Mouse (Mus musculus) neural tube, embryonic 11.5 days (tissue): ENCODE data around the gene Gm21905. TPM values are rescaled to one million over a fixed set of nuclear protein-coding genes. Genes with fewer than 3 reads are reported as not detected.
A peak's percentile ranks its signal among the peaks of the same experiment; 100 is the strongest.

Experiments
- ATAC-seq: fragments of 200-750 bp; cut with Nextera tagmentation; 2 replicates; pipeline ENCODE4 v1.8.0; 2017; ENCODE audit warnings: moderate number of reproducible peaks, mild to moderate bottlenecking, moderate TSS enrichment, moderate library complexity; ENCODE audit not compliant: insufficient read depth, low FRiP score, low TSS enrichment
- DNase-seq: peaks from one replicate; pipeline ENCODE4 v3.0.0-alpha.2; 2015; ENCODE audit warnings: low spot score
- H3K27ac ChIP-seq: fragments of 300-500 bp; sonication (generic); 2 replicates; pipeline ENCODE4 v1.5.1; 2014; ENCODE audit warnings: low read depth, mild to moderate bottlenecking, low read length
- H3K27me3 ChIP-seq: fragments of 300-500 bp; sonication (generic); 2 replicates; pipeline ENCODE4 v1.6.1; 2014; ENCODE audit warnings: mild to moderate bottlenecking, low read length, mixed read lengths; ENCODE audit not compliant: control insufficient read depth, insufficient read depth
- H3K36me3 ChIP-seq: fragments of 300-500 bp; sonication (generic); 2 replicates; pipeline ENCODE4 v1.6.1; 2014; ENCODE audit warnings: mild to moderate bottlenecking, low read length, moderate library complexity, mixed read lengths; ENCODE audit not compliant: control insufficient read depth, insufficient read depth
- H3K4me1 ChIP-seq: fragments of 300-500 bp; sonication (generic); 2 replicates; pipeline ENCODE4 v1.6.1; 2014; ENCODE audit warnings: low read length, mixed read lengths; ENCODE audit not compliant: control insufficient read depth, insufficient read depth
- H3K4me2 ChIP-seq: fragments of 300-500 bp; sonication (generic); 2 replicates; pipeline ENCODE4 v1.6.1; 2014; ENCODE audit warnings: low read depth, mild to moderate bottlenecking, moderate library complexity
- H3K4me3 ChIP-seq: fragments of 300-500 bp; sonication (generic); 2 replicates; pipeline ENCODE4 v1.5.1; 2014; ENCODE audit warnings: low read depth, low read length
- H3K9ac ChIP-seq: fragments of 300-500 bp; sonication (generic); 2 replicates; pipeline ENCODE4 v1.6.1; 2014; ENCODE audit warnings: mild to moderate bottlenecking, low read length
- H3K9me3 ChIP-seq: fragments of 300-500 bp; sonication (generic); 2 replicates; pipeline ENCODE4 v1.6.1; 2016; ENCODE audit warnings: low read length; ENCODE audit not compliant: control insufficient read depth
- WGBS: fragments of 180-500 bp; shearing (Covaris S2); extraction: QIAGEN DNeasy Blood & Tissue Kit; methylation state at CpG from one replicate; pipeline ENCODE4 v1.1.7; 2014; 5-methylcytosine and 5-hydroxymethylcytosine counted together
- polyA plus RNA-seq: library from polyadenylated mRNA; unstranded; fragments of >200 nt; fragmentation: Nextera tagmentation; extraction: Ambion mirVana; gene quantifications from 2 replicates; pipeline ENCODE4 v1.2.1, GENCODE M21; 2014

The Gm21905 gene
- not detected in 2 replicates for polyA plus RNA-seq

DNA sequence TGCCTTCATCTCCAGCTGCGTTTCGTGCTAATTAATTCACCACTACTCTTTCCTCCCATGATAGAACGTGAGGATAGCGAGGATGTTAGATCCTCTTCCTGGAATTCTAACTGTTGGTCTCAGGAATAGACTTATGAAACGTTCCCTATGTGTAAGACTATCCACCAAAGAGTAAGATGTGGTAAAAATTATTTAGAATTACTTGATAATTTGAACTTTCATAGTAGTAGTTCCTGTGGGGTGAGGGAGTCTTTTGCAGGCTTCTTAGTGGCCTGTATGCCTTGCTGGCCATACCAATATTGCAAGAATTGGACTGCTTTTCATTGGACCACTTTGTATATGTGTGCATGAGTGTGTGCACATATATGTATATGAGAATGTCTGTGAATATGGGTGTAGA lies at the start of gene Gm21905:
TSS of gene Gm21905 (minus strand) at position 101 of the 400 bp plus-strand sequence.
- WGBS = 84% methylated on average over 5 of the region's 5 CpGs

DNA sequence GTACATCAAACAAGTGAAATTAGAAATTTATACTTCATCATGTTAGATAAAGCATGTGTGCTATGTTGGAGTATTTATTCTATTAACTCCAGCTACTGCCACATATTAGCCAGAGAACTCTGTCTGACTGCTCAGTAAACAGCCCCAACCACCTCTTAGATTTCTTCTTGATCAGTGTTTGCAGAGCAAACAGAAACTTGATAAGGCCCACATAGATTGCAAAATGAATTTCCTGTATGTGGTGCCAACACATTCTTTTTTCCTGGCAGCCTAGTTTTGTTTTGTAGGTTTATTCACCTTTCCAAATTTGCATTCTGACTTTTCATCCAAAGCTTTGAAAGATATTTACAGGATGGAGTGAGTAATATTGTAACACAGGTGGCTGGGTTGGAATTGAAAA lies 44.2 kb upstream of the Gm21905 start:
- no peaks in the 10 kb centered on the region for H3K27me3 ChIP-seq
- no peak overlapping the region for H3K27ac ChIP-seq
- no peak overlapping the region for H3K9ac ChIP-seq
- H3K4me3 ChIP-seq = no peak overlapping the region
- no peak for ATAC-seq
- H3K9me3 ChIP-seq = no peaks in the 10 kb centered on the region
- no peak overlapping the region for H3K4me2 ChIP-seq
- no peak for DNase-seq
- H3K4me1 ChIP-seq = no peaks in the 10 kb centered on the region
- no peaks in the 10 kb centered on the region for H3K36me3 ChIP-seq

More for the DNA sequence above, at the start of gene Gm21905:
- no peaks in the 10 kb centered on the region for H3K9me3 ChIP-seq
- H3K36me3 ChIP-seq = no peaks in the 10 kb centered on the region
- H3K4me1 ChIP-seq = no peaks in the 10 kb centered on the region
- H3K27ac ChIP-seq = no peak within 1 kb of the TSS
- no peak within 1 kb of the TSS for H3K4me3 ChIP-seq
- no peaks in the 10 kb centered on the region for H3K27me3 ChIP-seq
- ATAC-seq (no peak), DNase-seq (no peak)
- no peak within 1 kb of the TSS for H3K9ac ChIP-seq
- H3K4me2 ChIP-seq = no peak within 1 kb of the TSS

DNA sequence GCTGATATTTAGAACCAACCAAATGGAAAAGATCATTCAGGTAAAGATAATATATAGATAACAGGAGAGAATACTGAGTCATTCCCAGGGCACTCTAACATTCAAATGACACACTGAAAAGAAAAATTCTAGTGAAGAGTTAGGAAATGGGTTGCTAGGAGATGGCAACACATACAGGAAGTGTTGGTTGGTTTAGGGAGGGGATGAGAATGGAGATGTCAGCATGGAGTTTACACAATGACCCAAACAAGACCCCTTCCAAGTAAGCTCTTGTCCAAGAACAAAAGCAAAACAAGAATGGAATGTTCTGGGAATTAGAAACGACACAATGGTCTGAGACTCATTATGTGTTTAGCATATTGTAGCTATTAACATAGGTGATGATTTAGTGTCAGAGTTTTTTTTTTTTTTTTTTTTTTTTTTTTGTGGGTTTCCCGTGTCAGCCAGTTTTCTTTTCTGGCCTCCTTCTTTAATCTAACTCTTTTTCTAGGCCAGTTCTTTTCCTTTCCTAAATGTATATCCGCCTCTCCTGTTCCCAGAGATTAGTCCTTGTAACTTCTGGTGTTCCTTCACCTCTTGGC lies 35.8 kb upstream of the Gm21905 start:
- no peaks in the 10 kb centered on the region for H3K27me3 ChIP-seq
- DNase-seq (no peak), ATAC-seq (no peak)
- no peaks in the 10 kb centered on the region for H3K36me3 ChIP-seq
- no peaks in the 10 kb centered on the region for H3K4me1 ChIP-seq
- H3K9me3 ChIP-seq = no peaks in the 10 kb centered on the region
- H3K9ac ChIP-seq = no peak overlapping the region
- no peak overlapping the region for H3K27ac ChIP-seq
- whole genome bisulfite sequencing = 53% methylated on average over 3 of the region's 3 CpGs
- no peak overlapping the region for H3K4me3 ChIP-seq
- no peak overlapping the region for H3K4me2 ChIP-seq

DNA sequence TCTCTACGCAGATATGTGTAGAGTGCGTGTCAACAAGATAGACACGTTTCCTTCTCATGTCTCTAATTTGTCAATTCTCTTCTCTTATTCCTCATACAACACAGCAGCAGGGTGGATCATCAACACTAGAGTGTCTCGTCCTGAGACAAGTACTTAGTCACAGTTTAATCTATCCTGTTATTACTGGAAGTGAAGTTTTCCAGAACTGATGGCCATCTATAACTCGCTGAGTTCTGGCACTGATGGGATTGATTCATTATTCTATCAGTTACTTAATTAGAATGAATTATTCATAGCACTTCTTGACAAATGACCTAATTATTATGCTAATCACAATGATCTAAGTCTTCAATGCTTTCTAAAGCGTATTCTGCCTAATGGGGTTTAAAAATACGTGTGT lies 23.3 kb upstream of the Gm21905 start:
- ATAC-seq (peak; percentile 20; the same call in 1 of the 2 replicates), DNase-seq (no peak)
- H3K36me3 ChIP-seq = no peaks in the 10 kb centered on the region
- no peak overlapping the region for H3K4me2 ChIP-seq
- no peak overlapping the region for H3K9ac ChIP-seq
- H3K4me1 ChIP-seq = no peaks in the 10 kb centered on the region
- no peak overlapping the region for H3K4me3 ChIP-seq
- H3K9me3 ChIP-seq = no peaks in the 10 kb centered on the region
- H3K27me3 ChIP-seq = no peaks in the 10 kb centered on the region
- no peak overlapping the region for H3K27ac ChIP-seq
- WGBS = 75% methylated on average over 7 of the region's 7 CpGs

DNA sequence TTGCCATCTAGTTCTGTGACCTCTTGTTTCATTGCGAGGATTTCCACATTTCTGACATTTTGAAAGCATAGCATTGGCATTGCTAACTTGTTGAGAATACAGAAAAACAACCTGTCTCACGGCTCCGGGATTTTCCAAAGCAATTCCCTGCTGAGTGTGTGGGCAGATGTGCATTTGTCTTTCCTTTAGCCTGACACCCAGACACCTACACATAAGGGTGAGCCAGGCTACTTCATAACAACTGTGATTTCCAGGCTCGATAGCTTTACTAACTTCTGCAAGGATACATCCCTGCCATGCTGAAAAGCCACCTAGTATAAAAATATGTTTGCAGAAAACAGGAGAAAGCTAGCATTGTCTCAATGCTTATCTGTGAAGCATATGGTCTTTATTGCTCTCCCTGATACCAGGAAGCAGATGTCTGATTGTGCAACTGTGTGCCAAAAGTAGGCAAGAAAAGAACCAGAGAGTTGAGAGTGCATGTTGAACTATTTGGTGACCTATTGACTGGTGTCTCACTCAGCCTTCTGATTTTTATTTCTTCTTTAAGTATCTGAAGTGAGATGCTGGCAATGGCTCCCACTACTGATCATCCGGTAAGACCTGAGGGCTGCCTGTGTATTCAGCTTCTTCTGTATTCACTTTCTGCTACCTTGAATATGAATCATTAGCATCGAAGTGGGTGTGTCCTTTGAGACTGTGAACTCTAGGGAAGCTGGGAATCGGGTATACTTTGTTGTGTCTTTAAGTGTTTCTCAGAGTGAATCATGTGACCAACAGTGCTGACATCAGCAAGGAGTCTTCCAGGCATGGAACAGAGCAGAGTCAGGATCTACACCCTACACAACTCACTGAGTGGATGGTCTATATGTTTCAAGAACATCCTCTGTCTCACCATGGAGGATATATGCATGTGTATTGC lies 15.7 kb upstream of the Gm21905 start:
- ATAC-seq (no peak), DNase-seq (no peak)
- Histone ChIP-seq H3K9ac (no peak overlapping the region), H3K9me3 (no peaks in the 10 kb centered on the region), H3K27me3 (no peaks in the 10 kb centered on the region), H3K27ac (no peak overlapping the region), H3K36me3 (no peaks in the 10 kb centered on the region), H3K4me3 (no peak overlapping the region), H3K4me1 (no peaks in the 10 kb centered on the region), H3K4me2 (no peak overlapping the region)
- 77% methylated on average over 7 of the region's 7 CpGs for WGBS

DNA sequence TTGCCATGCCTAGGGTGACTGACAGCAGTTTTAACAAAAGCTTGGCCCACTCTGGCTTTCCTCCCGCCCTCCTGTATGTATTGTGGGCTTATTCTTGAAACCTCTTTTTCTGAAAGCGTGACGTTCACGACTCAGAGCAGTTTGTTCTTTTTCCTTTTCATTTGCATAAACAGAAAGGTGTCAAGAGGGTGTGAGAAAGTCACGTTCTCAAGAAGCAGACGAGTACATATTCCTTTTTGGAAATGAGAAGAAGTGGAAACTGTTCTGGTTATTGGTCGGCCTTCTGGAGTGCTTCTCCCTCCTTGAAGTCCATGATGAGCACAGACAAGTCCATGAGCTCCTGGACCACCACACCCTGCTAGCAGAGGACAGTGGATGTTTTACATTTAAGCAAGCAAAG lies 9.3 kb upstream of the Gm21905 start:
- no peak for ATAC-seq
- H3K27me3 ChIP-seq = no peaks in the 10 kb centered on the region
- no peaks in the 10 kb centered on the region for H3K9me3 ChIP-seq
- 78% methylated on average over 7 of the region's 7 CpGs for WGBS
- H3K4me3 ChIP-seq = no peak overlapping the region
- H3K36me3 ChIP-seq = no peaks in the 10 kb centered on the region
- no peak for DNase-seq
- H3K27ac ChIP-seq = no peak overlapping the region
- no peak overlapping the region for H3K9ac ChIP-seq
- H3K4me2 ChIP-seq = no peak overlapping the region
- no peaks in the 10 kb centered on the region for H3K4me1 ChIP-seq

DNA sequence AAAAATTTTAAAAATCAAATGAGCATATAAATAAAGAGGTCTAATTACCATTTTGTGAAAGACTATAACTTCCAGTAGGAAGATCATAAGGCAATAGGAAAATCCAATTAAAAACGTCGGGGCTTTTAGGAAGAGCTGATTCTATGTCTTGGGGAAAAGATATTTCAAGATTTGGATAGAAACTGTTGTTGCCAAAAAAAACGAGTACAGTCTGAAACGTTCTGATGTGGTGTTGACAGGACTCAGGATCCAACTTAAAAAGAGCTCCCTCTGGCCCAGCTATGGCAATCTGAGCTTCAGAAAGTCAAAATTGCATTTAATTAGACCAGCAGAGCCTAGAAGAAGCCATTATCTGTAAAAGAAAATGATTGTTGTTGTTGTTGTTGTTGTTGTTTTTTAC lies 7.9 kb upstream of the Gm21905 start:
- Histone ChIP-seq H3K4me3 (no peak overlapping the region), H3K27me3 (no peaks in the 10 kb centered on the region), H3K9me3 (no peaks in the 10 kb centered on the region), H3K4me2 (no peak overlapping the region), H3K36me3 (no peaks in the 10 kb centered on the region), H3K27ac (no peak overlapping the region), H3K9ac (no peak overlapping the region), H3K4me1 (no peaks in the 10 kb centered on the region)
- DNase-seq = no peak
- ATAC-seq = no peak
- WGBS = 87% methylated on average over 4 of the region's 4 CpGs

DNA sequence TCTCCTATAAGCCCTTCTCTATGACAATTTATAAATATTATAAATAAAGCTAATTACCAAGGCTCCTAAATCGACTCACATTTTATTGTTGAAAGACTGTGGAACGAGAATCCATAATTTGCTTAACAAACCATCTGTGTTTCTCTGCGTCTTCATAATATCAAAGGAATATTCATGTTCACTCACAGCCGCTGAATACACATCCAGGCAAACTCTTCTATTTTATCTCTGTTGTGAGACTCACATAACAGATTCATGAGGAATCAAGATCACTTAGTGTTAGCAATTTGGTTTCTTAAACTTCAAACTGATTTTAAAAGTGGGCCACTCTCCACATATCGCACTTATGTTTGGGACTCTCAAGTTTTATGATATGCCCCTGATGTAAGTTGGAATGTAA lies 1.9 kb upstream of the Gm21905 start:
- H3K27me3 ChIP-seq = no peaks in the 10 kb centered on the region
- no peak overlapping the region for H3K4me2 ChIP-seq
- H3K9me3 ChIP-seq = no peaks in the 10 kb centered on the region
- no peak overlapping the region for H3K4me3 ChIP-seq
- DNase-seq = no peak
- no peak overlapping the region for H3K9ac ChIP-seq
- no peak overlapping the region for H3K27ac ChIP-seq
- WGBS = 90% methylated on average over 5 of the region's 5 CpGs
- H3K36me3 ChIP-seq = no peaks in the 10 kb centered on the region
- H3K4me1 ChIP-seq = no peaks in the 10 kb centered on the region
- ATAC-seq = no peak

DNA sequence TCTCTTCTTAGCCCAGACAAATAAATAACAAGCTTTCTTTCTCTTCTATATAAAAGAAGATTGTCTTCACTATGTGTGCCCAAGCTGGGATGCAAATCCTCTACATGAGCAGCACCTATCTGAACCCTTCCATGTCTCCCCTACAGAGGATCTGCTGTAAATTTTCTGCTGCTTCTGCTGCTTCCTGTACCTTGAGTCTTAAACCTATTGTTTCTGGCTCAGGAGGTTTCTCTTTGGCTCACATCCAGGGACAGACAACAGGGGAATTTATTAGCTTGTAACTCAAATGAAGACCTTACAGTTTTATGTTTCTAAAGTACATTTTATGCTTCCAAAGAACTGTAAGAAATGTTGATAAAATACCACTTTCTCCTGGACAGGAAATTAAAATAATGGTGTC lies 785 bp upstream of the Gm21905 start:
- Histone ChIP-seq H3K4me3 (no peak overlapping the region), H3K4me1 (no peaks in the 10 kb centered on the region), H3K4me2 (no peak overlapping the region), H3K36me3 (no peaks in the 10 kb centered on the region), H3K9me3 (no peaks in the 10 kb centered on the region), H3K27ac (no peak overlapping the region), H3K9ac (no peak overlapping the region), H3K27me3 (no peaks in the 10 kb centered on the region)
- no peak for ATAC-seq
- no peak for DNase-seq
